Mouse (Mus musculus) thymus, postnatal 25 days (tissue): ENCODE measurements at regions not wholly inside any gene's neighbourhood (a gene's known extent, or its start where the extent isn't known, plus 50 kb on each side); places are given as distances from the start of the nearest gene placed in this dataset.

ENCODE experiments used
- DNase-seq: peaks from one replicate; pipeline ENCODE4 v3.0.0; 2022

DNA sequence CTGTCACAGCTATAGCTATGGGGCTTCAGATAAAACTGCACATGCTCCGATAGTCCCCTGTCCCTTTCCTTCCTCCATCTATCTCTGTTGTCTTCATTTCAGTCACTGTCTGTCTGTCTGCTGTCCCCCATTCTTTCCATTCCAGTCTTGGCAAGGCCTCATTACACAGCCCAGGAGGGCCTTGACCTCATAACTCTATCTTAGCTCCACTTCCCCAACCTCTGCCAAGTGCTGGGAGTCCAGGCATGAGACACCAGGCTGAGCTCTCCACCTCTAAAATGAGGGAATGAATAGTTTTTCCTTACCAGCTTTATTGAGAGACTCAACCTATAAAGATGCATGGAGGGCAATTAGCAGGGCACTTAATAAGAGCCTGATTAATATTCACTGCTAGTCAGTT lies 76.0 kb upstream of the Frmd4a start:
- DNase-seq = no peak

- no peak for DNase-seq
Observed at GRCm38 (mm10) chr2:3947432-3947831, 70.1 kb upstream of the Frmd4a start.

GRCm38 (mm10) chr2:3948331-3948730 lies 69.2 kb upstream of the Frmd4a start:
- DNase-seq = no peak

DNA sequence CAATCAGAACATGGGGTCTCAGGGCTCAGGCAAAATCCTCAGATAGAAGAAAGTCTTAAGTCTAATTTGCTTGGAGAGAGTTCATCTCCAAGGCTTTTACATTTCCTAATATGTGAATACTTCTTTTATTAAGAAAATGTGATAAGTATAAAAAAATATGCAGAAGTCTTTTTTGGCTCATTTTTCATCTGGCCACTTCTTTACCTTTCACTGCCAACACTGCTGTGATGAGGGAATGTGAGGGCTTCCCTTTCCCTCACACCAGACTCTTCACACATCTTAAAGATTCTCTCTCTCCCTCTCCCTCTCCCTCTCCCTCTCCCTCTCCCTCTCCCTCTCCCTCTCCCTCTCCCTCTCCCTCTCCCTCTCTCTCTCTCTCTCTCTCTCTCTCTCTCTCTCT lies 60.0 kb upstream of the Frmd4a start:
- DNase-seq = no peak

DNA sequence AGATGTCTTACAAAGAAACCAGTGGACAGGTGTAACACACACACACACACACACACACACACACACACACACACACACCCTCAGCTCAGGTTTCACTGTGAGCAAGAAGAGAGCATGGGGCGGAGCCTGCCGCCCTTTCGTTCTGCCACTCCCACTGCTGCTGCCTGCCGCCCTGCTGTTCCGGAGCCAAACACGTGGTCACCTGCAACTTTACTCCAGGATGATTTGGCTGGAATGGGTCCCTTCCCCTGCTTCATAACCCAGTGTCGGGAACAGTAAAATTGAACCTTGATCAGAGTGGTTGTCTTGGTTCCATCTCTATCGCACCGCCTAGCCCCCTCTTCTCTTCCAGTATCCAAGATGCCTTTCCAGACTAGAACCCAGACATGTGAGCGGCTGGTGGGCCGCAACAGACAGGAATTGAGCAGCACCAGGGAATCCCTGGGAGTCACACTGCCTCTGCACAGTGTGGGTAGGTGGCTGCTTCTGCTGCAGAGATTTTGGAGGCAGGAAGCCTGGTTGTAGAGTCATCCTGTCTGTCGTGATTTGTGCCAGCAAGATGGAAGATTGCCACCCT lies 59.4 kb upstream of the Frmd4a start:
- peak; percentile 5 for DNase-seq

DNA sequence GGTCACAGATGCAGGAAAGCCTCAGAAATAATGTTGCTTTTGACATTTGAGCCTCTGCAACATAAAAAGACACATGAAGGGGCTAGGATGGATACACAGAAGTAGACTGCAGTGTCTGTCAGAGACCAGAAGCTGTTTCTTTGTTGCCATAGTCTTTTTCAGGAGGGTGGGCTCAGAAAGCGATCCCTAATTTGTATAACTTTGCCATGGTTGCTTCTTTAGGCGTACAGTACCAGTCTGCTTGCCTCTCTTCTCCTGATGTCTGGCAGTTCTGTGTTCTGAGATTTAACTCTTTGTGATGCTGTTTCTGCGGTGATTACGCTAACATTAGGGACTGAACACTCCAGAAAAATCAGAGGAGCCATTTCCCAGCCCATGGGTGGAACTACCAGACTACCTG lies 58.8 kb upstream of the Frmd4a start:
- DNase-seq = no peak

DNA sequence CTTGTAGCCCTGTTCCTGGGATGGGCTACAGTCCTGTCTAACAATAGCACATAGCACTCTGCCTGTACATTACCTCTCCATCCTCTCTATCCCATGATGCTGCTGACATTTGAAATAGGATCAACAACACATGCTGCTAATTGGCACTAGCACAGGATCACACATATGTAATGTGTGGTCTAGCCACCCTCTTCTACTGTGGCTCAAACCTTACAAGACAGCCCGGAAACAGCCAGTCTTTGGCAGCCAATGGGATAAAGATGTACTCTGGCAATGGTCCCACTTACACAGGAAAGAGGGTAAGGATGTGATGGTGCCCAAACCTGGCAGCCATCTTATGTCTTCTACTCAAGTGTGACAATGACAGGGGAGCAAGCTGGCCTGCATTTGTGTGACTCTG lies 58.3 kb upstream of the Frmd4a start:
- no peak for DNase-seq

DNA sequence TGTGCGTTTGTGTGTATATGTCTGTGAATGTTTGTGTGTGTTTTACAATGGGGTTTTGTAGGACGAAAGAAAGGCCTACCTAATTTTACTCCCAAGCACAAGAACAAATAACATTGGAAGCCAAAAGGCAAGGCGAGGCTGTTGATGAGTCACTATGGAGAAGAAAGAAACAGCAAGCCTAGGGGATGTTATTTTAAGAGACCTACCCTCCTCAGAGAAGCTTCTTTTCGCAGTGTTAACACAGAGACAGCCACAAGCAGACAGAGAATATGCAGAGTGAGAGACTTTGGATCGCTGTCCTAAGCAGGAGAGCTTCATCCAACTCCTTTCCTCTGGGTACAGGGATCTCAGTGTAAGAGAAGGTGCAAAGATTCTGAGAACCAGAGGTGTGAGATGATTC lies 57.3 kb upstream of the Frmd4a start:
- no peak for DNase-seq

DNA sequence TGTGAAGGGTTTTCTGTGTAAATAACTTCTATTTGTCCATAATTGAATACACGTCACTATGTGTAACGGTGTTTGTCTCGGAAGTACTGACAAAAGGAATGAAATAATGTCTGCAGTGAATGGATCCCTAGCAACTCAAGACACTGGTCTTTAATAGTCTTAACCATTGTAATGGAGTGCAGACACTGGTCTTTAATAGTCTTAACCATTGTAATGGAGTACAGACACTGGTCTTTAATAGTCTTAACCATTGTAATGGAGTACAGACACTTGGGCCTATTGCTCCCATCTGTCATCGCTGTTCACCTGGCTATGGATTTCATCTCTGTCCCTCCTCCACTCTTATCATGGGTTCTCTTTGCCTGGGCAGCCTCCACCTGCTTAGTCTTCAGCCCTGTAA lies 53.2 kb upstream of the Frmd4a start:
- DNase-seq = no peak
